Mouse (Mus musculus) lung, postnatal 0 days (tissue): ENCODE measurements at regions not wholly inside any gene's neighbourhood (a gene's known extent, or its start where the extent isn't known, plus 50 kb on each side); places are given as distances from the start of the nearest gene placed in this dataset.

Source experiments
- CTCF ChIP-seq: IDR thresholded peaks from 2 replicates; pipeline ENCODE4 v1.5.1; 2016; ENCODE audit warnings: antibody characterized with exemption, mild to moderate bottlenecking
- EP300 ChIP-seq: IDR thresholded peaks from 2 replicates; pipeline ENCODE4 v1.6.1; 2016; ENCODE audit warnings: antibody characterized with exemption, mild to moderate bottlenecking, control low read depth

GRCm38 (mm10) chr4:140427039-140427438 lies 180.5 kb upstream of the Igsf21 start:
- TF ChIP-seq CTCF (peak; percentile 24), EP300 (no peak)
